8 mouse cellular contexts compared by ENCODE assay signal in the genomic region with DNA sequence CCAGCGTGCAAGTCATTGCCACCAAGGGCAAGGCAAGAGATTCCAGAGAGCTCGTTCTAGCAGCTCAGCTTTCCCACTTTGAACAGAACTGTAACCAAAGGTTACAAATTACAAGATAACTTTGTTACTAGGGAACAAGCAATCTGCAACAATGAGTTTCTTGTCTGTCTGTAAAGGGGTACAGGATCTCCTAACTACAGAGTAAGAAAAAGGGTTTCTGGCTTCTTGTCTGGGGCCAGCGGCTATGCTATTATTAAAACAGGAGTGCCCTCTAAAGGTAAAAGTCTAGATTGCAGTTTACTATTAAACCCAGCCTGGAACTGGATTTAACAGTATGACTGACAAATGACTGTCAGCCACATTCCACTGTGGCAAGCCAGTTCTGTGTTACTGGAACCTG. TPM values are rescaled to one million over a fixed set of nuclear protein-coding genes. Genes with fewer than 3 reads are reported as not detected.
A peak's percentile ranks its signal among the peaks of the same experiment; 100 is the strongest.
DNase-seq lines count a peak whose midpoint lies in the region; ATAC-seq and TF ChIP-seq lines count a peak whose summit lies in the region.

No protein-coding gene starts in this region.

- no peaks in the 10 kb centered on the region for H3K9me3 ChIP-seq in hindbrain, embryonic 15.5 days
- no peaks in the 10 kb centered on the region for H3K9me3 ChIP-seq in neural tube, embryonic 11.5 days (ENCODE audit: control insufficient read depth, low read length)

- H3K36me3 ChIP-seq in hindbrain, embryonic 15.5 days = no peaks in the 10 kb centered on the region
- no peaks in the 10 kb centered on the region for H3K36me3 ChIP-seq in neural tube, embryonic 11.5 days (ENCODE audit: control insufficient read depth, insufficient read depth, low read length)

- 37% methylated on average over 3 of the region's 3 CpGs for WGBS in hindbrain, embryonic 15.5 days
- WGBS in neural tube, embryonic 11.5 days = 30% methylated on average over 3 of the region's 3 CpGs

- no peak overlapping the region for H3K9ac ChIP-seq in hindbrain, embryonic 15.5 days
- no peak overlapping the region for H3K9ac ChIP-seq in neural tube, embryonic 11.5 days (ENCODE audit: low read length)

- ATAC-seq in hindbrain, embryonic 15.5 days (ENCODE audit: low FRiP score, low read depth) = peak; percentile 81
- ATAC-seq in neural tube, embryonic 11.5 days (ENCODE audit: insufficient read depth, low FRiP score, low TSS enrichment) = peak; percentile 45; the same call in 1 of the 2 replicates

- peak; percentile 76 for TF ChIP-seq CTCF in gastrocnemius, adult 2 months (IDR thresholded peaks at IDR 0.05)

- H3K27ac ChIP-seq in gastrocnemius, adult 2 months = no peak overlapping the region
- H3K27ac ChIP-seq in hindbrain, embryonic 15.5 days (replicated peaks) = no peak overlapping the region
- no peak overlapping the region for H3K27ac ChIP-seq in neural tube, embryonic 11.5 days (ENCODE audit: low read depth, low read length)

- no peak overlapping the region for H3K4me2 ChIP-seq in hindbrain, embryonic 15.5 days
- no peak overlapping the region for H3K4me2 ChIP-seq in neural tube, embryonic 11.5 days (ENCODE audit: low read depth)

- H3K4me1 ChIP-seq in hindbrain, embryonic 15.5 days (replicated peaks) = 0 out of 2 replicates have a peak, but pooled peaks cover 3% of the 10 kb centered on the region
- no peaks in the 10 kb centered on the region for H3K4me1 ChIP-seq in neural tube, embryonic 11.5 days (ENCODE audit: control insufficient read depth, insufficient read depth, low read length)

- intact Hi-C loops in gastrocnemius, adult 2 months (cut with DNase I) = loop anchor here (2.0 to 10.0 kb wide), 5 partner anchors 159 to 952 kb away; no protein-coding TSS in a partner anchor
- intact Hi-C loops in gastrocnemius, postnatal 14 days (cut with DNase I; ENCODE audit: low total_unique reads) = loop anchor here (2.0 to 10.0 kb wide), 4 partner anchors 339 to 959 kb away; no protein-coding TSS in a partner anchor

- no peak for DNase-seq in gastrocnemius, adult 2 months
- DNase-seq in gastrocnemius, postnatal 14 days = no peak
- DNase-seq in 3T3-L1 (ENCODE audit: low read depth, low spot score) = peak; percentile 75
- peak; percentile 15 for DNase-seq in c-Kit-negative CD71-positive TER-119-positive erythroid progenitor cells, embryonic 14.5 days (ENCODE audit: low read depth, low spot score)
- no peak for DNase-seq in neural tube, embryonic 11.5 days (ENCODE audit: low spot score)
- DNase-seq in right cerebral cortex, postnatal 10 days (ENCODE audit: low spot score in 2 of 2) = no peak
- no peak for DNase-seq in urinary bladder, postnatal 14 days (ENCODE audit: low spot score)

- H3K27me3 ChIP-seq in hindbrain, embryonic 15.5 days = no peaks in the 10 kb centered on the region
- H3K27me3 ChIP-seq in neural tube, embryonic 11.5 days (ENCODE audit: control insufficient read depth, insufficient read depth, low read length) = no peaks in the 10 kb centered on the region

- no peak overlapping the region for H3K4me3 ChIP-seq in gastrocnemius, adult 2 months
- H3K4me3 ChIP-seq in hindbrain, embryonic 15.5 days = no peak overlapping the region
- no peak overlapping the region for H3K4me3 ChIP-seq in neural tube, embryonic 11.5 days (ENCODE audit: low read depth, low read length)

RNA-seq across cellular contexts. Expression of a gene that starts 36.5 kb away (rescaled TPM):
- not detected for total RNA-seq in gastrocnemius, adult 2 months (2021)
- 1 to 10 TPM; 2.1 to 2.8 TPM for total RNA-seq in gastrocnemius, postnatal 14 days (2021)
- polyA plus RNA-seq in hindbrain, embryonic 15.5 days (2015; fragmentation: Nextera tagmentation; extraction: Ambion mirVana) = 9.8 and 12.4 TPM in 2 replicates
- polyA plus RNA-seq in neural tube, embryonic 11.5 days (2014; fragmentation: Nextera tagmentation; extraction: Ambion mirVana) = 38.2 and 41.7 TPM in 2 replicates

Comparison
In these comparisons a context has a peak if more than half of its experiments do, and no peak if none do; other contexts are left out.
1. DNase-seq: peak in 3T3-L1 (single experiment) and c-Kit-negative CD71-positive TER-119-positive erythroid progenitor cells, embryonic 14.5 days (single experiment); none in gastrocnemius, adult 2 months (single experiment), gastrocnemius, postnatal 14 days (single experiment), neural tube, embryonic 11.5 days (single experiment), right cerebral cortex, postnatal 10 days (0 of 2) and urinary bladder, postnatal 14 days (single experiment).